Mouse (Mus musculus) neutrophil, adult 83 days (primary cell): ENCODE results near the gene Cyp19a1. TPM values are rescaled to one million over a fixed set of nuclear protein-coding genes. Genes with fewer than 3 reads are reported as not detected.

Experiments used
- total RNA-seq, 2 experiments: library from RNA; stranded (reverse); gene quantifications; one replicate each; pipeline ENCODE4 v1.2.4; 2023

Gene Cyp19a1
- not detected for total RNA-seq

GRCm38 (mm10) chr9:54268010-54268409 is at the start of gene Cyp19a1:
Cyp19a1 (minus strand) TSS chr9:54268110.

GRCm38 (mm10) chr9:54286331-54286987 is 18.5 kb upstream of the Cyp19a1 start, which contains the start of gene Gldn:
Gldn (plus strand) TSS chr9:54286486.

Other genes starting within 250 kb of the Cyp19a1 start
- not detected for gene Tnfaip8l3, start 199.7 kb downstream of the Cyp19a1 start, total RNA-seq
- gene Gldn, start 18.4 kb upstream of the Cyp19a1 start, total RNA-seq: not detected
- 100 to 1,000 TPM in 1 of 2 experiments, 10 to 100 TPM in 1; 94.1 to 112 TPM for gene Dmxl2, start 233.5 kb upstream of the Cyp19a1 start, total RNA-seq